11 mouse cellular contexts compared by ENCODE assay signal in genomic region chr4:120665144-120665700, GRCm38 (mm10). TPM values are rescaled to one million over a fixed set of nuclear protein-coding genes. Genes with fewer than 3 reads are reported as not detected.
DNase-seq lines count a peak whose midpoint lies in the region; ATAC-seq and TF ChIP-seq lines count a peak whose summit lies in the region.
"Had no signal": no experiment of that assay in that cellular context is flagged by ENCODE, and none has a peak within 500 bp of the region (broad histone marks: within the 10 kb centered on the region; RNA-seq: fewer than 3 reads in every experiment).

No protein-coding gene starts in this region.

- WGBS in heart, embryonic 12.5 days, result 9% methylated on average over 4 of the region's 4 CpGs
- WGBS in liver, embryonic 14.5 days (ENCODE audit: insufficient replicate concordance), result 7% methylated on average over 4 of the region's 4 CpGs

- no peaks in the 10 kb centered on the region for H3K36me3 ChIP-seq in heart, embryonic 12.5 days
- H3K36me3 ChIP-seq in ES-Bruce4 (ENCODE audit: control insufficient read depth, insufficient read depth, low read length, poor library complexity, severe bottlenecking), result no peaks in the 10 kb centered on the region
- no peaks in the 10 kb centered on the region for H3K36me3 ChIP-seq in liver, embryonic 14.5 days (replicated peaks; ENCODE audit: control insufficient read depth, insufficient read depth, low read depth)
- H3K36me3 ChIP-seq: midbrain, embryonic 13.5 days; neural tube, embryonic 12.5 days had no signal

- DNase-seq in heart, adult 11 months, result no peak
- DNase-seq in ZHBTc4 (ENCODE audit: low read depth, low spot score), result peak; percentile 87
- peak; percentile 75 to 84 (median 79) for DNase-seq in liver, embryonic 14.5 days (ENCODE audit: low read depth in 3 of 3, low spot score in 3 of 3)
- no peak for DNase-seq in gastrocnemius, postnatal 4 days (ENCODE audit: low spot score in 2 of 2)
- DNase-seq in left cerebral cortex, postnatal 25 days (ENCODE audit: low spot score in 2 of 2), result no peak

- intact Hi-C loops in left cerebral cortex, postnatal 25 days (cut with DNase I), result loop anchor here (5.0 kb wide), 1 partner anchor 73 kb away; no protein-coding TSS in a partner anchor

- TF ChIP-seq POLR2A in ES-Bruce4 (IDR thresholded peaks at IDR 0.05; ENCODE audit: insufficient read depth, low read length), result no peak

- H3K9ac ChIP-seq in heart, embryonic 12.5 days, result no peak overlapping the region
- H3K9ac ChIP-seq in ES-Bruce4 (ENCODE audit: low read depth, poor library complexity, severe bottlenecking), result 0 out of 2 replicates have a peak overlapping the region, but pooled peaks have one; percentile 25
- peak overlapping the region; percentile 42 for H3K9ac ChIP-seq in liver, embryonic 14.5 days (replicated peaks)
- H3K9ac ChIP-seq: midbrain, embryonic 13.5 days; neural tube, embryonic 12.5 days had no signal

- TF ChIP-seq CTCF in ES-Bruce4 (IDR thresholded peaks at IDR 0.05; ENCODE audit: low read depth, low read length), result no peak
- no peak for TF ChIP-seq CTCF in liver, embryonic 14.5 days (IDR thresholded peaks at IDR 0.05; ENCODE audit: low read depth)

- peaks cover 30% of the 10 kb centered on the region for H3K4me1 ChIP-seq in heart, embryonic 12.5 days (replicated peaks)
- H3K4me1 ChIP-seq in ES-Bruce4 (ENCODE audit: control insufficient read depth, insufficient read depth, low read length), result peaks cover 2% of the 10 kb centered on the region
- H3K4me1 ChIP-seq in liver, embryonic 14.5 days (replicated peaks; ENCODE audit: control insufficient read depth in 2 of 2, insufficient read depth in 2 of 2, low read length in 1 of 2), result peaks cover 42 to 54% of the 10 kb centered on the region in 2 experiments

- no peak for TF ChIP-seq EP300 in ES-Bruce4 (IDR thresholded peaks at IDR 0.05; ENCODE audit: insufficient read depth, low read depth, low read length)
- peak; percentile 92 for TF ChIP-seq EP300 in liver, embryonic 14.5 days (IDR thresholded peaks at IDR 0.05; ENCODE audit: low read depth)

- H3K27me3 ChIP-seq in heart, embryonic 12.5 days (replicated peaks), result peaks cover 9% of the 10 kb centered on the region
- H3K27me3 ChIP-seq in ES-Bruce4 (ENCODE audit: control insufficient read depth, insufficient read depth, low read length, poor library complexity, severe bottlenecking), result peaks cover 4% of the 10 kb centered on the region; the same call in 1 of the 2 replicates
- H3K27me3 ChIP-seq in liver, embryonic 14.5 days (ENCODE audit: control insufficient read depth, insufficient read depth, low read length), result no peaks in the 10 kb centered on the region

- peak overlapping the region; percentile 51; the same call in 1 of the 2 replicates for H3K27ac ChIP-seq in heart, embryonic 12.5 days (ENCODE audit: poor library complexity, severe bottlenecking)
- no peak overlapping the region for H3K27ac ChIP-seq in ES-Bruce4 (ENCODE audit: insufficient read depth, low read length)
- H3K27ac ChIP-seq in liver, embryonic 14.5 days, result peak overlapping the region; percentile 77
- H3K27ac ChIP-seq: midbrain, embryonic 13.5 days; neural tube, embryonic 12.5 days had no signal

- 0 out of 2 replicates have a peak, but pooled peaks cover 3% of the 10 kb centered on the region for H3K9me3 ChIP-seq in heart, embryonic 12.5 days (replicated peaks)
- no peaks in the 10 kb centered on the region for H3K9me3 ChIP-seq in ES-Bruce4 (replicated peaks; ENCODE audit: control insufficient read depth, insufficient read depth, low read length, poor library complexity, severe bottlenecking)
- H3K9me3 ChIP-seq in liver, embryonic 14.5 days (ENCODE audit: control insufficient read depth, low read length), result no peaks in the 10 kb centered on the region
- H3K9me3 ChIP-seq: midbrain, embryonic 13.5 days; neural tube, embryonic 12.5 days had no signal

- no peak overlapping the region for H3K4me3 ChIP-seq in heart, embryonic 12.5 days
- H3K4me3 ChIP-seq in ES-Bruce4 (ENCODE audit: low read depth, low read length), result no peak overlapping the region
- H3K4me3 ChIP-seq in liver, embryonic 14.5 days (ENCODE audit: insufficient read depth in 1 of 2, low read depth in 2 of 2, low read length in 2 of 2), result peak overlapping the region; percentile 0 to 7; a peak in 1 of 4 replicates
- H3K4me3 ChIP-seq: midbrain, embryonic 13.5 days; neural tube, embryonic 12.5 days had no signal

- peak overlapping the region; percentile 2; the same call in 1 of the 2 replicates for H3K4me2 ChIP-seq in heart, embryonic 12.5 days
- H3K4me2 ChIP-seq in liver, embryonic 14.5 days (ENCODE audit: low read depth), result peak overlapping the region; percentile 93
- H3K4me2 ChIP-seq: midbrain, embryonic 13.5 days had no signal

- 0 out of 2 replicates have a peak, but pooled peaks have one; percentile 17 for ATAC-seq in heart, embryonic 12.5 days (ENCODE audit: insufficient number of reproducible peaks, low FRiP score)
- peak; percentile 70 for ATAC-seq in liver, embryonic 14.5 days (ENCODE audit: insufficient read depth)
- ATAC-seq: inflammation-experienced regulatory T-cells, adult 6 months; midbrain, embryonic 13.5 days had no signal

RNA-seq across cellular contexts. Expression of gene Cited4, which starts 1.1 kb away (rescaled TPM):
- 41.2 and 43.6 TPM in 2 replicates for polyA plus RNA-seq in heart, embryonic 12.5 days (2016; fragmentation: Nextera tagmentation; extraction: Ambion mirVana)
- polyA plus RNA-seq in ES-Bruce4 (2011; ENCODE audit: insufficient read depth, insufficient read length, low read depth, missing spikeins), result 3.2 and 3.9 TPM in 2 replicates
- polyA plus RNA-seq in liver, embryonic 14.5 days (2012; rRNA removed), result 79.1 and 109 TPM in 2 replicates
- 76.6 and 95.2 TPM in 2 replicates for polyA plus RNA-seq in liver, embryonic 14.5 days (2014; fragmentation: Nextera tagmentation; extraction: Ambion mirVana)
- 10 to 100 TPM; 12.4 to 14.6 TPM for total RNA-seq in gastrocnemius, postnatal 4 days (2021)
- 10 to 100 TPM; 17.9 to 18.8 TPM for total RNA-seq in left cerebral cortex, postnatal 25 days (2021)
- polyA plus RNA-seq: C2C12 had no signal

Comparison
In these comparisons a context has a peak if more than half of its experiments do, and no peak if none do; other contexts are left out.
1. H3K4me3 ChIP-seq: peak in liver, embryonic 14.5 days (2 of 2); none in heart, embryonic 12.5 days (single experiment) and ES-Bruce4 (single experiment).
2. DNase-seq: peak in ZHBTc4 (single experiment) and liver, embryonic 14.5 days (3 of 3); none in heart, adult 11 months (single experiment), gastrocnemius, postnatal 4 days (0 of 2) and left cerebral cortex, postnatal 25 days (0 of 2).